Mouse (Mus musculus) spleen, adult 2 months (tissue): ENCODE data around the gene Ebf3.

ENCODE experiments used
- CTCF ChIP-seq: fragments of 200-500 bp; IDR thresholded peaks from 2 replicates; pipeline ENCODE4 v1.5.1; 2011; ENCODE audit warnings: mild to moderate bottlenecking, inconsistent platforms; ENCODE audit not compliant: insufficient read depth, insufficient read length, insufficient replicate concordance; ENCODE audit errors: extremely low read depth
- POLR2A ChIP-seq: fragments of 200-500 bp; IDR thresholded peaks from 2 replicates; pipeline ENCODE4 v1.6.1; 2011; ENCODE audit warnings: low read depth, low read length, inconsistent platforms

DNA sequence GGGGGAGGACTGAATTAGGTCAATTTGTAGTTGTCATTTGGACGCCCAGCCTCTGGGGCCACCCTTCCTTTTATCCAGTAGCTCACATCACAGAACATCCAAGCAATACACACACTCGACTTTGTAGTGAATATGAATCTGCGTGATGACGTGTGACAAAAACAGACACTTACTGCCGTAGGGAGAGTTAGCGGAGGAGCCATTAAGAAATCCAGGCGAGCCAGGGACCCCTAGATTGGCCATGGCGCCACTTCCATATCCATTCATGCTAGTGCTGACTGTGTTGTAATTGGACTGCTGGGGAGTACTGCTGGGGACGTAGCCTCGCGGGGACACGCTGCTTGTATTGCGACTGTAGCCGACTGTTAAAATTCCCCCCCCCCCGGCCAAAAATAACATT lies 115.3 kb downstream of the Ebf3 start:
- TF ChIP-seq CTCF (no peak), POLR2A (no peak)
